Mouse (Mus musculus): Measurements from ENCODE around the gene Zswim3. TPM values are rescaled to one million over a fixed set of nuclear protein-coding genes. Genes with fewer than 3 reads are reported as not detected.

Gene Zswim3
- polyA plus RNA-seq, 1 experiment from 2014 or later: 13.3 TPM

- peaks cover 3% of the 10 kb centered on the region; the same call in 1 of the 2 replicates for H3K36me3 ChIP-seq (ENCODE audit: control insufficient read depth, insufficient read depth, low read length)
- H3K9me3 ChIP-seq (ENCODE audit: control insufficient read depth, low read length): no peaks in the 10 kb centered on the region
- no peak for ATAC-seq (ENCODE audit: low FRiP score)
- H3K27ac ChIP-seq (ENCODE audit: low read depth, low read length): no peak overlapping the region
- 63% methylated on average over 2 of the region's 2 CpGs for WGBS
- H3K27me3 ChIP-seq (ENCODE audit: control insufficient read depth, insufficient read depth, low read length): no peaks in the 10 kb centered on the region
- no peak overlapping the region for H3K9ac ChIP-seq (ENCODE audit: low read depth, low read length)
- no peak overlapping the region for H3K4me2 ChIP-seq (replicated peaks; ENCODE audit: low read depth, low read length)
- no peak overlapping the region for H3K4me3 ChIP-seq (ENCODE audit: low read depth, low read length)
- no peak for DNase-seq (ENCODE audit: low spot score)
- no peaks in the 10 kb centered on the region for H3K4me1 ChIP-seq (replicated peaks; ENCODE audit: control insufficient read depth, insufficient read depth, low read length)
Observed at GRCm38 (mm10) chr2:164813557-164813956, 8.7 kb downstream of the Zswim3 start.

DNA sequence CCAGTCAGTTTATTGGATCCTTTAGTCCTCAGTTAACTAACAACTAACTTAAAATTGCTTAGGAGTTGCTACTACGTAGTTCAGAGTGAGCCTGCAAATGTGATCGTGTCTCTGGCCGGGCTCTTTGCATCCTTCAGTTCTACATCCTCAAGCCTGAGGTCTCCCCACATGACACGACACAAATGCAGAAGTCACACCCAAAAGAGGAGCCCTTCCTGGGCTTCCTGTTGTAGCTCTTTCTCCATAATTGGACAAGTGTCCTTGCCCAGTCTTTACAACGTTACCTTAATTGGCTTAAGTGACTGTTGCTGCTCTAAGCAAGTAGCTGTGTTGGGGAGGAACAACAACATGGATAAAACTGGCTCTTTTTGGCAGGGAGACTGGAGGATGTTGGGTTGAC lies 10.4 kb downstream of the Zswim3 start:
- H3K9ac ChIP-seq (ENCODE audit: low read depth, low read length): no peak overlapping the region
- no peak for DNase-seq (ENCODE audit: low spot score)
- no peaks in the 10 kb centered on the region for H3K4me1 ChIP-seq (replicated peaks; ENCODE audit: control insufficient read depth, insufficient read depth, low read length)
- no peak overlapping the region for H3K4me3 ChIP-seq (ENCODE audit: low read depth, low read length)
- no peaks in the 10 kb centered on the region for H3K36me3 ChIP-seq (ENCODE audit: control insufficient read depth, insufficient read depth, low read length)
- no peaks in the 10 kb centered on the region for H3K9me3 ChIP-seq (ENCODE audit: control insufficient read depth, low read length)
- no peak for ATAC-seq (ENCODE audit: low FRiP score)
- H3K27ac ChIP-seq (ENCODE audit: low read depth, low read length): no peak overlapping the region
- WGBS: 89% methylated on average over 5 of the region's 5 CpGs
- no peak overlapping the region for H3K4me2 ChIP-seq (replicated peaks; ENCODE audit: low read depth, low read length)
- no peaks in the 10 kb centered on the region for H3K27me3 ChIP-seq (ENCODE audit: control insufficient read depth, insufficient read depth, low read length)

DNA sequence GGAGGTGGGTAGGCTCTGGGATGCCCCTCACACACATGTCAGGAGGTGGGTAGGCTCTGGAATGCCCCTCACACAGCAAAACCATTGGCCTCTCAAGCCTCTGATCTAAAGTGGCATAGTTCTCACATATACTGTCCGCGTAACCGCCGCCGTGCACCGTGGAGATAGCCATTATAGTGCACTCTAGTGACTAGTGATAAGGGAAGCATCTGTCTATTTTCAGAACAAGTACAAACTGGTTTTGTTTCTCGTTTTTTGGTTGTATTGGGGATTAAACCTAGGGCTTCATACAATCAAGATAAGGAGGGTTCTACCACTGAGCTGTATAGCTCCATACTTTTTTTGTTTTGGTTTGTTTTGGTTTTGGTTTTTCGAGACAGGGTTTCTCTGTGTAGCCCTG lies 10.9 kb downstream of the Zswim3 start:
- 92% methylated on average over 8 of the region's 8 CpGs for WGBS
- Histone ChIP-seq H3K4me3 (ENCODE audit: low read depth, low read length) (no peak overlapping the region), H3K27ac (ENCODE audit: low read depth, low read length) (no peak overlapping the region), H3K9ac (ENCODE audit: low read depth, low read length) (no peak overlapping the region), H3K4me2 (replicated peaks; ENCODE audit: low read depth, low read length) (no peak overlapping the region), H3K36me3 (ENCODE audit: control insufficient read depth, insufficient read depth, low read length) (no peaks in the 10 kb centered on the region), H3K27me3 (ENCODE audit: control insufficient read depth, insufficient read depth, low read length) (no peaks in the 10 kb centered on the region), H3K4me1 (replicated peaks; ENCODE audit: control insufficient read depth, insufficient read depth, low read length) (no peaks in the 10 kb centered on the region), H3K9me3 (ENCODE audit: control insufficient read depth, low read length) (no peaks in the 10 kb centered on the region)
- ATAC-seq (ENCODE audit: low FRiP score): no peak
- DNase-seq (ENCODE audit: low spot score): no peak

DNA sequence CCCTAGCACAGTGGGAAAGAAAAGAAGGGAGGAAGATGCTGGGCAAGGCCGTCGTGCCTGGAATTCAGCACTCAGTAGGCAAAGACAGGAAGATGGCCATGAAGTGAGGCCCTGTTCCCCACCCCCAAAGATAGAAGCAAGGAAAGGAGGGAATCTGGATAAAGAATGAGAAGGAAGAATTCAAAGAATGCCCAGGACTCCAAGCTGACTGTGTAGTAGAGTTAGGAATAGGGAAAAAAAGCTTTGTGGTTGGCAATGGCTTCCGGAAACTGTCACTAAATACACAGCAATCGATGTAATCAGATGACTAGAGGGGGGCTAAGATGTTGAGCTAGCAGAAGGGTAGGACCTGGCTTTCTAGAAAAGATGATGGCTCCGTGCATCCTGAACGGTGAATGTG lies 12.3 kb downstream of the Zswim3 start:
- no peak overlapping the region for H3K4me3 ChIP-seq (ENCODE audit: low read depth, low read length)
- H3K36me3 ChIP-seq (ENCODE audit: control insufficient read depth, insufficient read depth, low read length): no peaks in the 10 kb centered on the region
- no peak overlapping the region for H3K9ac ChIP-seq (ENCODE audit: low read depth, low read length)
- H3K9me3 ChIP-seq (ENCODE audit: control insufficient read depth, low read length): no peaks in the 10 kb centered on the region
- H3K27me3 ChIP-seq (ENCODE audit: control insufficient read depth, insufficient read depth, low read length): no peaks in the 10 kb centered on the region
- H3K4me1 ChIP-seq (replicated peaks; ENCODE audit: control insufficient read depth, insufficient read depth, low read length): peaks cover under 1% of the 10 kb centered on the region; the same call in 1 of the 2 replicates
- H3K4me2 ChIP-seq (replicated peaks; ENCODE audit: low read depth, low read length): no peak overlapping the region
- H3K27ac ChIP-seq (ENCODE audit: low read depth, low read length): no peak overlapping the region
- DNase-seq (ENCODE audit: low spot score): no peak
- ATAC-seq (ENCODE audit: low FRiP score): no peak
- whole genome bisulfite sequencing: 89% methylated on average over 6 of the region's 6 CpGs

GRCm38 (mm10) chr2:164817703-164818102 lies 12.8 kb downstream of the Zswim3 start:
- no peaks in the 10 kb centered on the region for H3K9me3 ChIP-seq (ENCODE audit: control insufficient read depth, low read length)
- ATAC-seq (ENCODE audit: low FRiP score) (no peak), DNase-seq (ENCODE audit: low spot score) (peak; percentile 18)
- 63% methylated on average over 5 of the region's 5 CpGs for WGBS
- no peak overlapping the region for H3K4me3 ChIP-seq (ENCODE audit: low read depth, low read length)
- no peaks in the 10 kb centered on the region for H3K36me3 ChIP-seq (ENCODE audit: control insufficient read depth, insufficient read depth, low read length)
- no peak overlapping the region for H3K4me2 ChIP-seq (replicated peaks; ENCODE audit: low read depth, low read length)
- no peak overlapping the region for H3K9ac ChIP-seq (ENCODE audit: low read depth, low read length)
- no peaks in the 10 kb centered on the region for H3K27me3 ChIP-seq (ENCODE audit: control insufficient read depth, insufficient read depth, low read length)
- no peak overlapping the region for H3K27ac ChIP-seq (ENCODE audit: low read depth, low read length)
- H3K4me1 ChIP-seq (replicated peaks; ENCODE audit: control insufficient read depth, insufficient read depth, low read length): peaks cover 3% of the 10 kb centered on the region; the same call in 1 of the 2 replicates

GRCm38 (mm10) chr2:164821060-164821459 lies 16.2 kb downstream of the Zswim3 start:
- 91% methylated on average over 6 of the region's 6 CpGs for WGBS
- Histone ChIP-seq H3K36me3 (ENCODE audit: control insufficient read depth, insufficient read depth, low read length) (no peaks in the 10 kb centered on the region), H3K4me3 (ENCODE audit: low read depth, low read length) (no peak overlapping the region), H3K4me2 (replicated peaks; ENCODE audit: low read depth, low read length) (no peak overlapping the region), H3K27ac (ENCODE audit: low read depth, low read length) (no peak overlapping the region), H3K9me3 (ENCODE audit: control insufficient read depth, low read length) (no peaks in the 10 kb centered on the region), H3K27me3 (ENCODE audit: control insufficient read depth, insufficient read depth, low read length) (no peaks in the 10 kb centered on the region), H3K4me1 (replicated peaks; ENCODE audit: control insufficient read depth, insufficient read depth, low read length) (peaks cover 6% of the 10 kb centered on the region; the same call in 1 of the 2 replicates), H3K9ac (ENCODE audit: low read depth, low read length) (no peak overlapping the region)
- DNase-seq (ENCODE audit: low spot score) (no peak), ATAC-seq (ENCODE audit: low FRiP score) (no peak)

GRCm38 (mm10) chr2:164822636-164823165 lies 17.8 kb downstream of the Zswim3 start, which contains the start of gene Zswim1:
Gene Zswim1 (plus strand): TSS chr2:164822686.
- H3K4me2 ChIP-seq (replicated peaks; ENCODE audit: low read depth, low read length): peak within 1 kb of the TSS; percentile 48
- no peaks in the 10 kb centered on the region for H3K9me3 ChIP-seq (ENCODE audit: control insufficient read depth, low read length)
- peak; percentile 99 for ATAC-seq (ENCODE audit: low FRiP score)
- H3K27ac ChIP-seq (ENCODE audit: low read depth, low read length): peak within 1 kb of the TSS; percentile 75
- H3K9ac ChIP-seq (ENCODE audit: low read depth, low read length): peak within 1 kb of the TSS; percentile 72
- DNase-seq (ENCODE audit: low spot score): peak; percentile 100
- 2% methylated on average over 32 of the region's 32 CpGs for WGBS
- H3K36me3 ChIP-seq (ENCODE audit: control insufficient read depth, insufficient read depth, low read length): no peaks in the 10 kb centered on the region
- peaks cover 6% of the 10 kb centered on the region; the same call in 1 of the 2 replicates for H3K4me1 ChIP-seq (replicated peaks; ENCODE audit: control insufficient read depth, insufficient read depth, low read length)
- peak within 1 kb of the TSS; percentile 71 for H3K4me3 ChIP-seq (ENCODE audit: low read depth, low read length)
- no peaks in the 10 kb centered on the region for H3K27me3 ChIP-seq (ENCODE audit: control insufficient read depth, insufficient read depth, low read length)

GRCm38 (mm10) chr2:164823181-164823585 lies 18.3 kb downstream of the Zswim3 start:
- 3% methylated on average over 10 of the region's 10 CpGs for WGBS
- Histone ChIP-seq H3K27ac (ENCODE audit: low read depth, low read length) (peak overlapping the region; percentile 75), H3K4me2 (replicated peaks; ENCODE audit: low read depth, low read length) (peak overlapping the region; percentile 48), H3K9me3 (ENCODE audit: control insufficient read depth, low read length) (no peaks in the 10 kb centered on the region), H3K9ac (ENCODE audit: low read depth, low read length) (peak overlapping the region; percentile 72), H3K36me3 (ENCODE audit: control insufficient read depth, insufficient read depth, low read length) (no peaks in the 10 kb centered on the region), H3K27me3 (ENCODE audit: control insufficient read depth, insufficient read depth, low read length) (no peaks in the 10 kb centered on the region), H3K4me3 (ENCODE audit: low read depth, low read length) (peak overlapping the region; percentile 71), H3K4me1 (replicated peaks; ENCODE audit: control insufficient read depth, insufficient read depth, low read length) (peaks cover 6% of the 10 kb centered on the region; the same call in 1 of the 2 replicates)
- DNase-seq (ENCODE audit: low spot score) (no peak), ATAC-seq (ENCODE audit: low FRiP score) (peak; percentile 85)

GRCm38 (mm10) chr2:164823969-164824368 lies 19.1 kb downstream of the Zswim3 start:
- Histone ChIP-seq H3K4me1 (replicated peaks; ENCODE audit: control insufficient read depth, insufficient read depth, low read length) (peaks cover 6% of the 10 kb centered on the region; the same call in 1 of the 2 replicates), H3K9ac (ENCODE audit: low read depth, low read length) (no peak overlapping the region), H3K4me3 (ENCODE audit: low read depth, low read length) (no peak overlapping the region), H3K27me3 (ENCODE audit: control insufficient read depth, insufficient read depth, low read length) (no peaks in the 10 kb centered on the region), H3K4me2 (replicated peaks; ENCODE audit: low read depth, low read length) (no peak overlapping the region), H3K36me3 (ENCODE audit: control insufficient read depth, insufficient read depth, low read length) (no peaks in the 10 kb centered on the region), H3K27ac (ENCODE audit: low read depth, low read length) (no peak overlapping the region), H3K9me3 (ENCODE audit: control insufficient read depth, low read length) (no peaks in the 10 kb centered on the region)
- ATAC-seq (ENCODE audit: low FRiP score) (no peak), DNase-seq (ENCODE audit: low spot score) (no peak)
- whole genome bisulfite sequencing: 95% methylated on average over 4 of the region's 4 CpGs
